Mouse (Mus musculus) MEL (cell line): ENCODE results near the gene Pml. TPM values are rescaled to one million over a fixed set of nuclear protein-coding genes. Genes with fewer than 3 reads are reported as not detected.

Experiments
- DNase-seq: peaks from one replicate; pipeline ENCODE4 v3.0.0; 2011; ENCODE audit warnings: low read depth, low spot score
- H3K27ac ChIP-seq: 2 replicates; pipeline ENCODE4 v1.5.1; 2012; ENCODE audit warnings: low read depth, mild to moderate bottlenecking, control low read depth, low read length, moderate library complexity; ENCODE audit not compliant: control insufficient read depth
- H3K27me3 ChIP-seq, 2 experiments: fragments of 150-350 bp in 1 of 2; sonication (generic) in 1 of 2; 2 replicates each; pipeline ENCODE4 v1.6.1; 2012; ENCODE audit warnings: low read length in 2 of 2, mild to moderate bottlenecking in 2 of 2, improper control_type of control experiment in 1 of 2, moderate library complexity in 1 of 2; ENCODE audit not compliant: insufficient read depth in 2 of 2, control insufficient read depth in 1 of 2
- H3K36me3 ChIP-seq, 2 experiments: 2 replicates each; pipeline ENCODE4 v1.6.1; 2012 to 2014; ENCODE audit warnings: low read length in 2 of 2, improper control_type of control experiment in 1 of 2, inconsistent platforms in 1 of 2, mild to moderate bottlenecking in 1 of 2; ENCODE audit not compliant: insufficient read depth in 2 of 2, control insufficient read depth in 1 of 2
- H3K4me1 ChIP-seq, 2 experiments: fragments of 150-350 bp in 1 of 2; sonication (generic) in 1 of 2; 2 replicates each; pipeline ENCODE4 v1.6.1; 2012; ENCODE audit warnings: low read length in 2 of 2, improper control_type of control experiment in 1 of 2, mild to moderate bottlenecking in 1 of 2; ENCODE audit not compliant: insufficient read depth in 2 of 2, control insufficient read depth in 1 of 2
- H3K4me3 ChIP-seq, 2 experiments: fragments of 150-350 bp in 1 of 2; sonication (generic) in 1 of 2; 2 replicates each; pipeline ENCODE4 v1.5.1; 2012; ENCODE audit warnings: low read depth in 2 of 2, low read length in 2 of 2, mild to moderate bottlenecking in 2 of 2, moderate library complexity in 2 of 2, control low read depth in 1 of 2, improper control_type of control experiment in 1 of 2; ENCODE audit not compliant: control insufficient read depth in 1 of 2, insufficient read depth in 1 of 2
- H3K79me2 ChIP-seq: 2 replicates; pipeline ENCODE4 v1.6.1; 2012; ENCODE audit warnings: mild to moderate bottlenecking, low read length, moderate library complexity; ENCODE audit not compliant: control insufficient read depth, poor library complexity, insufficient read depth
- H3K9ac ChIP-seq: 2 replicates; pipeline ENCODE4 v1.6.1; 2012; ENCODE audit warnings: low read depth, mild to moderate bottlenecking, control low read depth, low read length, moderate library complexity; ENCODE audit not compliant: control insufficient read depth, poor library complexity, severe bottlenecking
- H3K9me3 ChIP-seq: fragments of 150-350 bp; sonication (generic); replicated peaks from 2 replicates; pipeline ENCODE4 v1.6.1; 2012; ENCODE audit warnings: mild to moderate bottlenecking, low read length, improper control_type of control experiment, moderate library complexity; ENCODE audit not compliant: insufficient read depth
- BHLHE40 ChIP-seq: IDR thresholded peaks from 2 replicates; pipeline ENCODE4 v1.6.1; 2012; ENCODE audit warnings: low read depth, mild to moderate bottlenecking, inconsistent platforms, low read length, improper control_type of control experiment, borderline replicate concordance
- ELF1 ChIP-seq: IDR thresholded peaks from 2 replicates; pipeline ENCODE4 v1.6.1; 2014; ENCODE audit warnings: low read depth, mild to moderate bottlenecking, inconsistent platforms, low read length, improper control_type of control experiment, moderate library complexity
- EP300 ChIP-seq, 2 experiments: IDR thresholded peaks; 2 replicates each; pipeline ENCODE4 v1.6.1; 2011; ENCODE audit warnings: improper control_type of control experiment in 2 of 2, low read length in 2 of 2, low read depth in 1 of 2, mild to moderate bottlenecking in 1 of 2
- ETS1 ChIP-seq: IDR thresholded peaks from 2 replicates; pipeline ENCODE4 v1.6.1; 2012; ENCODE audit warnings: low read depth, mild to moderate bottlenecking, inconsistent platforms, low read length, improper control_type of control experiment, moderate library complexity
- GATA1 ChIP-seq: IDR thresholded peaks from 2 replicates; pipeline ENCODE4 v1.6.1; 2011; ENCODE audit warnings: low read depth, low read length, improper control_type of control experiment
- HCFC1 ChIP-seq: IDR thresholded peaks from 2 replicates; pipeline ENCODE4 v1.6.1; 2012; ENCODE audit warnings: low read depth, mild to moderate bottlenecking, inconsistent platforms, low read length, improper control_type of control experiment, moderate library complexity
- KAT2A ChIP-seq: conservative IDR thresholded peaks from 2 replicates; pipeline ENCODE4 v1.6.1; 2012; ENCODE audit warnings: low read depth, low read length, improper control_type of control experiment, inconsistent platforms
- MAFK ChIP-seq: IDR thresholded peaks from 2 replicates; pipeline ENCODE4 v1.6.1; 2011; ENCODE audit warnings: low read depth, mild to moderate bottlenecking, low read length, improper control_type of control experiment, borderline replicate concordance
- MAX ChIP-seq: IDR thresholded peaks from 2 replicates; pipeline ENCODE4 v1.6.1; 2011; ENCODE audit warnings: low read length, improper control_type of control experiment
- MAZ ChIP-seq: IDR thresholded peaks from 2 replicates; pipeline ENCODE4 v1.6.1; 2012; ENCODE audit warnings: low read depth, mild to moderate bottlenecking, inconsistent platforms, low read length, improper control_type of control experiment
- MXI1 ChIP-seq: IDR thresholded peaks from 2 replicates; pipeline ENCODE4 v1.6.1; 2011; ENCODE audit warnings: mild to moderate bottlenecking, low read depth, low read length, improper control_type of control experiment
- MYC ChIP-seq: IDR thresholded peaks from 2 replicates; pipeline ENCODE4 v1.6.1; 2011; ENCODE audit warnings: low read depth, mild to moderate bottlenecking, low read length, improper control_type of control experiment, moderate library complexity
- NELFE ChIP-seq: IDR thresholded peaks from 2 replicates; pipeline ENCODE4 v1.6.1; 2011; ENCODE audit warnings: low read depth, low read length, improper control_type of control experiment
- NRF1 ChIP-seq: IDR thresholded peaks from 2 replicates; pipeline ENCODE4 v1.6.1; 2014; ENCODE audit warnings: low read depth, mild to moderate bottlenecking, inconsistent platforms, low read length, improper control_type of control experiment, moderate library complexity; ENCODE audit not compliant: poor library complexity, insufficient read depth, severe bottlenecking
- POLR2AphosphoS2 ChIP-seq: IDR thresholded peaks from 2 replicates; pipeline ENCODE4 v1.6.1; 2011; ENCODE audit warnings: low read length, improper control_type of control experiment
- POLR2AphosphoS5 ChIP-seq: IDR thresholded peaks from 2 replicates; pipeline ENCODE4 v1.6.1; 2012; ENCODE audit warnings: low read depth, borderline replicate concordance, mild to moderate bottlenecking, inconsistent platforms, low read length, moderate library complexity, mixed read lengths
- RAD21 ChIP-seq: IDR thresholded peaks from 2 replicates; pipeline ENCODE4 v1.6.1; 2011; ENCODE audit warnings: mild to moderate bottlenecking, low read depth, low read length, improper control_type of control experiment
- RCOR1 ChIP-seq: IDR thresholded peaks from 2 replicates; pipeline ENCODE4 v1.6.1; 2012; ENCODE audit warnings: low read depth, mild to moderate bottlenecking, inconsistent platforms, low read length, improper control_type of control experiment
- SIN3A ChIP-seq: IDR thresholded peaks from 2 replicates; pipeline ENCODE4 v1.6.1; 2012; ENCODE audit warnings: low read length, improper control_type of control experiment, inconsistent platforms
- SMC3 ChIP-seq: IDR thresholded peaks from 2 replicates; pipeline ENCODE4 v1.6.1; 2011; ENCODE audit warnings: low read depth, low read length, improper control_type of control experiment
- TAL1 ChIP-seq: IDR thresholded peaks from 2 replicates; pipeline ENCODE4 v1.6.1; 2012; ENCODE audit warnings: mild to moderate bottlenecking, inconsistent platforms, low read length, moderate library complexity, mixed read lengths
- TBP ChIP-seq: IDR thresholded peaks from 2 replicates; pipeline ENCODE4 v1.8.0; 2011; ENCODE audit warnings: low read depth, low read length, improper control_type of control experiment
- TCF12 ChIP-seq: IDR thresholded peaks from 2 replicates; pipeline ENCODE4 v1.6.1; 2014; ENCODE audit warnings: low read depth, mild to moderate bottlenecking, inconsistent platforms, low read length, improper control_type of control experiment, moderate library complexity
- UBTF ChIP-seq: IDR thresholded peaks from 2 replicates; pipeline ENCODE4 v1.6.1; 2012; ENCODE audit warnings: low read depth, mild to moderate bottlenecking, inconsistent platforms, low read length, improper control_type of control experiment, moderate library complexity, borderline replicate concordance; ENCODE audit not compliant: insufficient read depth
- USF1 ChIP-seq: IDR thresholded peaks from 2 replicates; pipeline ENCODE4 v1.6.1; 2014; ENCODE audit warnings: low read depth, mild to moderate bottlenecking, inconsistent platforms, low read length, improper control_type of control experiment, moderate library complexity
- USF2 ChIP-seq, 2 experiments: IDR thresholded peaks; 2 replicates each; pipeline ENCODE4 v1.6.1; 2011 to 2012; ENCODE audit warnings: improper control_type of control experiment in 2 of 2, low read length in 2 of 2, borderline replicate concordance in 1 of 2, inconsistent platforms in 1 of 2, low read depth in 1 of 2, mild to moderate bottlenecking in 1 of 2; ENCODE audit not compliant: insufficient read depth in 1 of 2
- ZC3H11A ChIP-seq: IDR thresholded peaks from 2 replicates; pipeline ENCODE4 v1.6.1; 2012; ENCODE audit warnings: low read depth, mild to moderate bottlenecking, inconsistent platforms, low read length, improper control_type of control experiment
- ZKSCAN1 ChIP-seq: IDR thresholded peaks from 2 replicates; pipeline ENCODE4 v1.6.1; 2012; ENCODE audit warnings: low read depth, mild to moderate bottlenecking, inconsistent platforms, low read length, improper control_type of control experiment, moderate library complexity
- ZMIZ1 ChIP-seq: IDR thresholded peaks from 2 replicates; pipeline ENCODE4 v1.6.1; 2012; ENCODE audit warnings: low read depth, mild to moderate bottlenecking, inconsistent platforms, low read length, improper control_type of control experiment, moderate library complexity
- polyA plus RNA-seq, 2 experiments: library from polyadenylated mRNA; stranded (reverse) in 1 of 2; unstranded in 1 of 2; fragments of >175 nt in 1 of 2; fragments of >200 nt in 1 of 2; gene quantifications; 2 replicates each; pipeline versions ENCODE4 v1.2.1 to v1.2.4; 2012; ENCODE audit warnings: low replicate concordance in 2 of 2, low read depth in 1 of 2; ENCODE audit not compliant: insufficient read length in 2 of 2, insufficient read depth in 1 of 2, missing spikeins in 1 of 2
- total RNA-seq: library from RNA; depleted of rRNA; stranded (reverse); fragments of 300-350 nt; gene quantifications from 2 replicates; pipeline ENCODE4 v1.2.3, GENCODE M21; 2012

Pml gene
- total and polyA plus RNA-seq, 3 experiments = 25.2 to 56.6 TPM; not detected in 1

- TF ChIP-seq USF2 (IDR thresholded peaks at IDR 0.05; ENCODE audit: borderline replicate concordance in 1 of 2, insufficient read depth in 1 of 2, low read depth in 1 of 2, low read length in 2 of 2) (no peak), ELF1 (0 out of 2 replicates have a peak, but pooled peaks have one; percentile 6), ZC3H11A (peak; percentile 28), MAX (peak; percentile 47; the same call in 1 of the 2 replicates), GATA1 (peak; percentile 92), SMC3 (peak; percentile 44), NELFE (peak; percentile 31; the same call in 1 of the 2 replicates), TAL1 (peak; percentile 83), SIN3A (peak; percentile 10), UBTF (no peak), NRF1 (0 out of 2 replicates have a peak, but pooled peaks have one; percentile 11), ETS1 (peak; percentile 72), MYC (peak; percentile 43; the same call in 1 of the 2 replicates), RAD21 (peak; percentile 37), RCOR1 (peak; percentile 70), USF1 (no peak), POLR2AphosphoS2 (no peak), EP300 (IDR thresholded peaks at IDR 0.05; ENCODE audit: low read depth in 1 of 2, low read length in 2 of 2) (peak; percentile 63 to 74), ZMIZ1 (0 out of 2 replicates have a peak, but pooled peaks have one; percentile 35)
- TF ChIP-seq, all 39 proteins: peak for 23
These were observed 2.4 kb downstream of the Pml start (continued) for GRCm38 (mm10) chr9:58247064-58247759.

GRCm38 (mm10) chr9:58246083-58246591 lies 3.4 kb downstream of the Pml start:
- Histone ChIP-seq H3K79me2 (peaks cover 48% of the 10 kb centered on the region), H3K4me3 (peak overlapping the region; percentile 14 to 81; a peak in 2 of 4 replicates), H3K27ac (peak overlapping the region; percentile 82), H3K9ac (peak overlapping the region; percentile 73; the same call in 1 of the 2 replicates), H3K36me3 (peaks cover 0 to 49% of the 10 kb centered on the region in 2 experiments; a peak in 3 of 4 replicates), H3K4me1 (peaks cover 19 to 43% of the 10 kb centered on the region in 2 experiments), H3K9me3 (no peaks in the 10 kb centered on the region), H3K27me3 (no peaks in the 10 kb centered on the region)
- no peak for TF ChIP-seq KAT2A
- peak; percentile 97 for TF ChIP-seq TCF12
- TF ChIP-seq ETS1 = peak; percentile 94
- peak; percentile 90 for TF ChIP-seq TAL1
- peak; percentile 96 for TF ChIP-seq RCOR1
- TF ChIP-seq BHLHE40 = 0 out of 2 replicates have a peak, but pooled peaks have one; percentile 7
- peak; percentile 98 for TF ChIP-seq GATA1
- TF ChIP-seq ZKSCAN1 = no peak
- 0 out of 2 replicates have a peak, but pooled peaks have one; percentile 52 for TF ChIP-seq MAZ
- TF ChIP-seq MYC = peak; percentile 76; the same call in 1 of the 2 replicates
- TF ChIP-seq NELFE = no peak
- TF ChIP-seq POLR2AphosphoS5 = no peak
- TF ChIP-seq EP300 (IDR thresholded peaks at IDR 0.05; ENCODE audit: low read depth in 1 of 2, low read length in 2 of 2) = peak; percentile 96 to 97
- TF ChIP-seq MAFK = peak; percentile 70; the same call in 1 of the 2 replicates
- TF ChIP-seq NRF1 = no peak
- TF ChIP-seq SIN3A = peak; percentile 85
- peak; percentile 23; the same call in 1 of the 2 replicates for TF ChIP-seq HCFC1
- 0 out of 2 replicates have a peak, but pooled peaks have one; percentile 42 for TF ChIP-seq ZMIZ1
- TF ChIP-seq ELF1 = peak; percentile 55; the same call in 1 of the 2 replicates
- TF ChIP-seq TBP = 0 out of 2 replicates have a peak, but pooled peaks have one; percentile 53
- TF ChIP-seq MXI1 = no peak
- DNase-seq = peak; percentile 84
